Mouse (Mus musculus): Measurements from ENCODE around the gene Fh1.
A peak's percentile ranks its signal among the peaks of the same experiment; 100 is the strongest.

The Fh1 gene

GRCm38 (mm10) chr1:175625257-175625879, at the start of gene Fh1:
Gene Fh1 (minus strand): TSS chr1:175625635.
- peak; percentile 97 to 99 for DNase-seq (ENCODE audit: low spot score in 2 of 2)

GRCm38 (mm10) chr1:175675116-175675515, 49.7 kb upstream of the Fh1 start:
- DNase-seq (ENCODE audit: low spot score in 2 of 2): no peak

GRCm38 (mm10) chr1:175673563-175674325, 48.3 kb upstream of the Fh1 start:
- no peak for DNase-seq (ENCODE audit: low spot score in 2 of 2)

GRCm38 (mm10) chr1:175671626-175672025, 46.2 kb upstream of the Fh1 start:
- DNase-seq (ENCODE audit: low spot score in 2 of 2): no peak

- no peak for DNase-seq (ENCODE audit: low spot score in 2 of 2)
Observed at GRCm38 (mm10) chr1:175670042-175670441, 44.6 kb upstream of the Fh1 start.

- DNase-seq (ENCODE audit: low spot score in 2 of 2): no peak
Observed at GRCm38 (mm10) chr1:175669456-175669855, 44.0 kb upstream of the Fh1 start.

GRCm38 (mm10) chr1:175668666-175669405, 43.4 kb upstream of the Fh1 start:
- peak; percentile 35 to 42 for DNase-seq (ENCODE audit: low spot score in 2 of 2)

- no peak for DNase-seq (ENCODE audit: low spot score in 2 of 2)
Observed at GRCm38 (mm10) chr1:175659900-175660299, 34.5 kb upstream of the Fh1 start.

- DNase-seq (ENCODE audit: low spot score in 2 of 2): no peak
Observed at GRCm38 (mm10) chr1:175648615-175649014, 23.2 kb upstream of the Fh1 start.

- no peak for DNase-seq (ENCODE audit: low spot score in 2 of 2)
Observed at GRCm38 (mm10) chr1:175646952-175647351, 21.5 kb upstream of the Fh1 start.

- no peak for DNase-seq (ENCODE audit: low spot score in 2 of 2)
Observed at GRCm38 (mm10) chr1:175643496-175644265, 18.2 kb upstream of the Fh1 start.

- no peak for DNase-seq (ENCODE audit: low spot score in 2 of 2)
Observed at GRCm38 (mm10) chr1:175640435-175641150, 15.2 kb upstream of the Fh1 start.

GRCm38 (mm10) chr1:175639072-175639471, 13.6 kb upstream of the Fh1 start:
- no peak for DNase-seq (ENCODE audit: low spot score in 2 of 2)

- no peak for DNase-seq (ENCODE audit: low spot score in 2 of 2)
Observed at GRCm38 (mm10) chr1:175637677-175638076, 12.2 kb upstream of the Fh1 start.

GRCm38 (mm10) chr1:175632470-175632869, 7.0 kb upstream of the Fh1 start:
- DNase-seq (ENCODE audit: low spot score in 2 of 2): no peak

GRCm38 (mm10) chr1:175631721-175632221, 6.3 kb upstream of the Fh1 start:
- DNase-seq (ENCODE audit: low spot score in 2 of 2): no peak

- DNase-seq (ENCODE audit: low spot score in 2 of 2): no peak
Observed at GRCm38 (mm10) chr1:175631080-175631479, 5.6 kb upstream of the Fh1 start.

GRCm38 (mm10) chr1:175630345-175630744, 4.9 kb upstream of the Fh1 start:
- DNase-seq (ENCODE audit: low spot score in 2 of 2): no peak

GRCm38 (mm10) chr1:175629248-175629647, 3.8 kb upstream of the Fh1 start:
- DNase-seq (ENCODE audit: low spot score in 2 of 2): no peak

- DNase-seq (ENCODE audit: low spot score in 2 of 2): peak in 1 of 2 experiments; percentile 38
Observed at GRCm38 (mm10) chr1:175625990-175626692, 706 bp upstream of the Fh1 start.
